Mouse (Mus musculus) thymus, adult 2 months (tissue): Measurements from ENCODE around the gene Baz1b.

ENCODE experiments used
- CTCF ChIP-seq: fragments of 200-500 bp; IDR thresholded peaks from 2 replicates; pipeline ENCODE4 v1.5.1; 2012; ENCODE audit warnings: mild to moderate bottlenecking, control low read depth, low read length, moderate library complexity, borderline replicate concordance; ENCODE audit not compliant: control insufficient read depth, poor library complexity, insufficient read depth; ENCODE audit errors: extremely low read depth
- POLR2A ChIP-seq: fragments of 200-500 bp; IDR thresholded peaks from 2 replicates; pipeline ENCODE4 v1.6.1; 2012; ENCODE audit warnings: mild to moderate bottlenecking, low read length, control low read depth, moderate library complexity; ENCODE audit not compliant: control insufficient read depth, poor library complexity, insufficient read depth; ENCODE audit errors: extremely low read depth

DNA sequence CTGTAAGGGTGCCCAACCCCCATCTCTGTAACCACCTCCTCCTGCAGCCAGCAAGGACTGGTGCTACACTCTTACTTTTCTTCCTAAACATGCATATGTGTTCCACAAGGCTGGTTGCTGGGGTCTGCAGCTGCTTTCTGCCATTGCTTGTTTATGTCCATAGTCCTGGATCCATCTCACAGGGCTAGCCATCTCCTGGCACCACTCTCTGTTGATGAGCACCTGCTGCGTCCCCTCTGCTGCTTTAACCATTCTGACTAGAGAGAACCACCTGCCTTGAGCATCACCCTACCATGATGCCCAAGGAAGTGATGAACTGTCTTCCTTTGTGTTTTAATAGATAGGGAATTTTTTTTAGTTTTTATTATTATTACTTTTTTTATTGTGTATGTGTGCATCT lies 56.1 kb downstream of the Baz1b start:
- TF ChIP-seq CTCF, result no peak
- no peak for TF ChIP-seq POLR2A
